Mouse (Mus musculus): Measurements from ENCODE around the gene Gm9903. TPM values are rescaled to one million over a fixed set of nuclear protein-coding genes. Genes with fewer than 3 reads are reported as not detected.

The Gm9903 gene
- total RNA-seq (2021) (1 to 10 TPM; 1.0 to 1.1 TPM), polyA plus RNA-seq (2012; rRNA removed) (2.1 and 2.5 TPM in 2 replicates)
- long read RNA-seq, partial matches to known transcripts: 0 of 1 reads
- long read RNA-seq, other reads (novel, unspliced or antisense): 0 of 1 reads

- Histone ChIP-seq H3K27ac (peak within 1 kb of the TSS; percentile 91), H3K4me3 (peak within 1 kb of the TSS; percentile 75), H3K79me2 (replicated peaks; ENCODE audit: control insufficient read depth, insufficient read depth, low read length) (peaks cover 6% of the 10 kb centered on the region), H3K27me3 (ENCODE audit: control insufficient read depth, insufficient read depth, low read length) (no peaks in the 10 kb centered on the region), H3K9ac (ENCODE audit: low read depth, low read length) (peak within 1 kb of the TSS; percentile 91), H3K36me3 (ENCODE audit: control insufficient read depth, insufficient read depth, low read length) (no peaks in the 10 kb centered on the region), H3K4me1 (ENCODE audit: control insufficient read depth, insufficient read depth, low read length) (peaks cover 14% of the 10 kb centered on the region)
- peak; percentile 51 for TF ChIP-seq CTCF (IDR thresholded peaks at IDR 0.05)
- peak; percentile 94 for TF ChIP-seq POLR2A (IDR thresholded peaks at IDR 0.05; ENCODE audit: insufficient read depth, low read depth, low read length)
- TF ChIP-seq EP300 (IDR thresholded peaks at IDR 0.05; ENCODE audit: insufficient read depth, low read depth, low read length): peak; percentile 19; the same call in 1 of the 2 replicates
- peak; percentile 100 for DNase-seq
- 1% methylated on average over 99 of the region's 99 CpGs for WGBS
- intact Hi-C loops (cut with DNase I): no loop called here
Observed at GRCm38 (mm10) chr5:33629301-33629987, at the start of gene Gm9903, which contains the start of gene Fam53a. Gene Gm9903 (plus strand): TSS chr5:33629925. Gene Fam53a (minus strand): TSS chr5:33629635.

- TF ChIP-seq POLR2A (IDR thresholded peaks at IDR 0.05; ENCODE audit: insufficient read depth, low read depth, low read length) (no peak), CTCF (IDR thresholded peaks at IDR 0.05) (no peak), EP300 (IDR thresholded peaks at IDR 0.05; ENCODE audit: insufficient read depth, low read depth, low read length) (no peak)
- no peak for DNase-seq
Observed at GRCm38 (mm10) chr5:33580336-33580735, 49.4 kb upstream of the Gm9903 start.

GRCm38 (mm10) chr5:33587498-33588058 lies 42.1 kb upstream of the Gm9903 start:
- no peaks in the 10 kb centered on the region for H3K4me1 ChIP-seq (ENCODE audit: control insufficient read depth, insufficient read depth, low read length)
- no peaks in the 10 kb centered on the region for H3K36me3 ChIP-seq (ENCODE audit: control insufficient read depth, insufficient read depth, low read length)
- no peaks in the 10 kb centered on the region for H3K79me2 ChIP-seq (replicated peaks; ENCODE audit: control insufficient read depth, insufficient read depth, low read length)
- H3K9ac ChIP-seq (ENCODE audit: low read depth, low read length): no peak overlapping the region
- H3K27me3 ChIP-seq (ENCODE audit: control insufficient read depth, insufficient read depth, low read length): no peaks in the 10 kb centered on the region
- H3K4me3 ChIP-seq: no peak overlapping the region
- 81% methylated on average over 18 of the region's 18 CpGs for WGBS
- no peak for TF ChIP-seq EP300 (IDR thresholded peaks at IDR 0.05; ENCODE audit: insufficient read depth, low read depth, low read length)
- H3K27ac ChIP-seq: no peak overlapping the region
- intact Hi-C loops (cut with DNase I): loop anchor here (5.0 to 10.0 kb wide), 2 partner anchors 145 to 383 kb away; no protein-coding TSS in a partner anchor
- no peak for DNase-seq

More at GRCm38 (mm10) chr5:33580336-33580735, 49.4 kb upstream of the Gm9903 start:
- Histone ChIP-seq H3K36me3 (ENCODE audit: control insufficient read depth, insufficient read depth, low read length) (no peaks in the 10 kb centered on the region), H3K79me2 (replicated peaks; ENCODE audit: control insufficient read depth, insufficient read depth, low read length) (no peaks in the 10 kb centered on the region), H3K9ac (ENCODE audit: low read depth, low read length) (no peak overlapping the region), H3K4me3 (no peak overlapping the region), H3K4me1 (ENCODE audit: control insufficient read depth, insufficient read depth, low read length) (no peaks in the 10 kb centered on the region; the same call in 1 of the 2 replicates), H3K27me3 (ENCODE audit: control insufficient read depth, insufficient read depth, low read length) (no peaks in the 10 kb centered on the region), H3K27ac (no peak overlapping the region)
- WGBS: 47% methylated on average over 1 of the region's 1 CpGs
- intact Hi-C loops (cut with DNase I): loop anchor here (10.0 kb wide), 1 partner anchor 376 kb away; no protein-coding TSS in a partner anchor

- no peak overlapping the region for H3K9ac ChIP-seq (ENCODE audit: low read depth, low read length)
- H3K4me1 ChIP-seq (ENCODE audit: control insufficient read depth, insufficient read depth, low read length): no peaks in the 10 kb centered on the region
- H3K4me3 ChIP-seq: no peak overlapping the region
- DNase-seq: no peak
- WGBS: 52% methylated on average over 3 of the region's 3 CpGs
- intact Hi-C loops (cut with DNase I): loop anchor here (5.0 to 10.0 kb wide), 2 partner anchors 146 to 383 kb away; no protein-coding TSS in a partner anchor
- no peaks in the 10 kb centered on the region for H3K79me2 ChIP-seq (replicated peaks; ENCODE audit: control insufficient read depth, insufficient read depth, low read length)
- H3K27ac ChIP-seq: no peak overlapping the region
- H3K36me3 ChIP-seq (ENCODE audit: control insufficient read depth, insufficient read depth, low read length): no peaks in the 10 kb centered on the region
- no peak for TF ChIP-seq POLR2A (IDR thresholded peaks at IDR 0.05; ENCODE audit: insufficient read depth, low read depth, low read length)
- no peak for TF ChIP-seq EP300 (IDR thresholded peaks at IDR 0.05; ENCODE audit: insufficient read depth, low read depth, low read length)
- no peak for TF ChIP-seq CTCF (IDR thresholded peaks at IDR 0.05)
- H3K27me3 ChIP-seq (ENCODE audit: control insufficient read depth, insufficient read depth, low read length): no peaks in the 10 kb centered on the region
Observed at GRCm38 (mm10) chr5:33588066-33588465, 41.7 kb upstream of the Gm9903 start.

GRCm38 (mm10) chr5:33589221-33589888 lies 40.4 kb upstream of the Gm9903 start:
- Histone ChIP-seq H3K4me1 (ENCODE audit: control insufficient read depth, insufficient read depth, low read length) (no peaks in the 10 kb centered on the region), H3K79me2 (replicated peaks; ENCODE audit: control insufficient read depth, insufficient read depth, low read length) (no peaks in the 10 kb centered on the region), H3K9ac (ENCODE audit: low read depth, low read length) (no peak overlapping the region), H3K4me3 (no peak overlapping the region), H3K36me3 (ENCODE audit: control insufficient read depth, insufficient read depth, low read length) (no peaks in the 10 kb centered on the region), H3K27me3 (ENCODE audit: control insufficient read depth, insufficient read depth, low read length) (no peaks in the 10 kb centered on the region), H3K27ac (no peak overlapping the region)
- intact Hi-C loops (cut with DNase I): loop anchor here (1.0 to 10.0 kb wide), 4 partner anchors 93 to 385 kb away; no protein-coding TSS in a partner anchor
- 64% methylated on average over 5 of the region's 5 CpGs for WGBS
- TF ChIP-seq CTCF (IDR thresholded peaks at IDR 0.05) (no peak), EP300 (IDR thresholded peaks at IDR 0.05; ENCODE audit: insufficient read depth, low read depth, low read length) (no peak), POLR2A (IDR thresholded peaks at IDR 0.05; ENCODE audit: insufficient read depth, low read depth, low read length) (no peak)
- peak; percentile 60 to 77 for DNase-seq

All from heart, adult 2 months (tissue).